Mouse (Mus musculus): ENCODE results near the gene Slc16a4. TPM values are rescaled to one million over a fixed set of nuclear protein-coding genes. Genes with fewer than 3 reads are reported as not detected.

Gene Slc16a4
- polyA plus RNA-seq, 1 experiment: 0.20 TPM

GRCm38 (mm10) chr3:107252035-107252434 is 39.0 kb upstream of the Slc16a4 start:
- Histone ChIP-seq H3K79me3 (ENCODE audit: low read depth) (no peaks in the 10 kb centered on the region), H3K79me2 (ENCODE audit: control insufficient read depth, insufficient read depth) (no peaks in the 10 kb centered on the region), H3ac (ENCODE audit: control insufficient read depth, insufficient read length, low read depth) (no peak overlapping the region), H3K4me3 (ENCODE audit: insufficient read depth, poor library complexity, severe bottlenecking) (no peak overlapping the region), H3K27me3 (ENCODE audit: control insufficient read depth, insufficient read depth, insufficient read length) (no peaks in the 10 kb centered on the region), H3K36me3 (ENCODE audit: control insufficient read depth, insufficient read depth) (no peaks in the 10 kb centered on the region)
- TF ChIP-seq FOSL1 (IDR thresholded peaks at IDR 0.05; ENCODE audit: insufficient read depth, low read length, poor library complexity, severe bottlenecking) (no peak), MAX (IDR thresholded peaks at IDR 0.05) (no peak), USF1 (IDR thresholded peaks at IDR 0.05; ENCODE audit: low read depth) (no peak), CTCF (IDR thresholded peaks at IDR 0.05; ENCODE audit: control insufficient read depth, insufficient read depth, insufficient read length) (no peak), MYOG (IDR thresholded peaks at IDR 0.05; ENCODE audit: control insufficient read depth, extremely low read depth, insufficient read length) (no peak), CEBPB (IDR thresholded peaks at IDR 0.05; ENCODE audit: low read depth) (no peak), MYOD1 (IDR thresholded peaks at IDR 0.05; ENCODE audit: control insufficient read depth, insufficient read length, low read depth) (no peak)

GRCm38 (mm10) chr3:107253925-107254324 is 37.1 kb upstream of the Slc16a4 start:
- Histone ChIP-seq H3ac (ENCODE audit: control insufficient read depth, insufficient read length, low read depth) (no peak overlapping the region), H3K4me3 (ENCODE audit: insufficient read depth, poor library complexity, severe bottlenecking) (no peak overlapping the region), H3K79me2 (ENCODE audit: control insufficient read depth, insufficient read depth) (no peaks in the 10 kb centered on the region), H3K36me3 (ENCODE audit: control insufficient read depth, insufficient read depth) (no peaks in the 10 kb centered on the region), H3K79me3 (ENCODE audit: low read depth) (no peaks in the 10 kb centered on the region), H3K27me3 (ENCODE audit: control insufficient read depth, insufficient read depth, insufficient read length) (no peaks in the 10 kb centered on the region)
- no peak for TF ChIP-seq FOSL1 (IDR thresholded peaks at IDR 0.05; ENCODE audit: insufficient read depth, low read length, poor library complexity, severe bottlenecking)
- no peak for TF ChIP-seq CEBPB (IDR thresholded peaks at IDR 0.05; ENCODE audit: low read depth)
- TF ChIP-seq MYOD1 (IDR thresholded peaks at IDR 0.05; ENCODE audit: control insufficient read depth, insufficient read length, low read depth): no peak
- TF ChIP-seq USF1 (IDR thresholded peaks at IDR 0.05; ENCODE audit: low read depth): no peak
- no peak for TF ChIP-seq MYOG (IDR thresholded peaks at IDR 0.05; ENCODE audit: control insufficient read depth, extremely low read depth, insufficient read length)
- TF ChIP-seq CTCF (IDR thresholded peaks at IDR 0.05; ENCODE audit: control insufficient read depth, insufficient read depth, insufficient read length): no peak
- no peak for TF ChIP-seq MAX (IDR thresholded peaks at IDR 0.05)

- no peaks in the 10 kb centered on the region for H3K27me3 ChIP-seq (ENCODE audit: control insufficient read depth, insufficient read depth, insufficient read length)
- no peaks in the 10 kb centered on the region for H3K79me2 ChIP-seq (ENCODE audit: control insufficient read depth, insufficient read depth)
- no peak overlapping the region for H3ac ChIP-seq (ENCODE audit: control insufficient read depth, insufficient read length, low read depth)
- H3K79me3 ChIP-seq (ENCODE audit: low read depth): no peaks in the 10 kb centered on the region
- no peak overlapping the region for H3K4me3 ChIP-seq (ENCODE audit: insufficient read depth, poor library complexity, severe bottlenecking)
- TF ChIP-seq MYOG (IDR thresholded peaks at IDR 0.05; ENCODE audit: control insufficient read depth, extremely low read depth, insufficient read length) (no peak), MYOD1 (IDR thresholded peaks at IDR 0.05; ENCODE audit: control insufficient read depth, insufficient read length, low read depth) (no peak), MAX (IDR thresholded peaks at IDR 0.05) (no peak), CEBPB (IDR thresholded peaks at IDR 0.05; ENCODE audit: low read depth) (no peak), FOSL1 (IDR thresholded peaks at IDR 0.05; ENCODE audit: insufficient read depth, low read length, poor library complexity, severe bottlenecking) (no peak), USF1 (IDR thresholded peaks at IDR 0.05; ENCODE audit: low read depth) (no peak), CTCF (IDR thresholded peaks at IDR 0.05; ENCODE audit: control insufficient read depth, insufficient read depth, insufficient read length) (no peak)
- no peaks in the 10 kb centered on the region for H3K36me3 ChIP-seq (ENCODE audit: control insufficient read depth, insufficient read depth)
These were observed 35.0 kb upstream of the Slc16a4 start for GRCm38 (mm10) chr3:107255992-107256391.

GRCm38 (mm10) chr3:107256724-107257123 is 34.3 kb upstream of the Slc16a4 start:
- no peaks in the 10 kb centered on the region for H3K36me3 ChIP-seq (ENCODE audit: control insufficient read depth, insufficient read depth)
- no peaks in the 10 kb centered on the region for H3K79me2 ChIP-seq (ENCODE audit: control insufficient read depth, insufficient read depth)
- no peaks in the 10 kb centered on the region for H3K79me3 ChIP-seq (ENCODE audit: low read depth)
- H3K27me3 ChIP-seq (ENCODE audit: control insufficient read depth, insufficient read depth, insufficient read length): no peaks in the 10 kb centered on the region
- H3ac ChIP-seq (ENCODE audit: control insufficient read depth, insufficient read length, low read depth): no peak overlapping the region
- no peak for TF ChIP-seq CTCF (IDR thresholded peaks at IDR 0.05; ENCODE audit: control insufficient read depth, insufficient read depth, insufficient read length)
- TF ChIP-seq MAX (IDR thresholded peaks at IDR 0.05): no peak
- no peak for TF ChIP-seq MYOG (IDR thresholded peaks at IDR 0.05; ENCODE audit: control insufficient read depth, extremely low read depth, insufficient read length)
- TF ChIP-seq FOSL1 (IDR thresholded peaks at IDR 0.05; ENCODE audit: insufficient read depth, low read length, poor library complexity, severe bottlenecking): no peak
- TF ChIP-seq CEBPB (IDR thresholded peaks at IDR 0.05; ENCODE audit: low read depth): no peak
- TF ChIP-seq MYOD1 (IDR thresholded peaks at IDR 0.05; ENCODE audit: control insufficient read depth, insufficient read length, low read depth): no peak
- TF ChIP-seq USF1 (IDR thresholded peaks at IDR 0.05; ENCODE audit: low read depth): no peak
- no peak overlapping the region for H3K4me3 ChIP-seq (ENCODE audit: insufficient read depth, poor library complexity, severe bottlenecking)

- Histone ChIP-seq H3K79me3 (ENCODE audit: low read depth) (no peaks in the 10 kb centered on the region), H3ac (ENCODE audit: control insufficient read depth, insufficient read length, low read depth) (no peak overlapping the region), H3K27me3 (ENCODE audit: control insufficient read depth, insufficient read depth, insufficient read length) (no peaks in the 10 kb centered on the region), H3K4me3 (ENCODE audit: insufficient read depth, poor library complexity, severe bottlenecking) (no peak overlapping the region), H3K79me2 (ENCODE audit: control insufficient read depth, insufficient read depth) (no peaks in the 10 kb centered on the region), H3K36me3 (ENCODE audit: control insufficient read depth, insufficient read depth) (no peaks in the 10 kb centered on the region)
- TF ChIP-seq MAX (IDR thresholded peaks at IDR 0.05) (no peak), MYOD1 (IDR thresholded peaks at IDR 0.05; ENCODE audit: control insufficient read depth, insufficient read length, low read depth) (no peak), USF1 (IDR thresholded peaks at IDR 0.05; ENCODE audit: low read depth) (no peak), CEBPB (IDR thresholded peaks at IDR 0.05; ENCODE audit: low read depth) (no peak), CTCF (IDR thresholded peaks at IDR 0.05; ENCODE audit: control insufficient read depth, insufficient read depth, insufficient read length) (no peak), MYOG (IDR thresholded peaks at IDR 0.05; ENCODE audit: control insufficient read depth, extremely low read depth, insufficient read length) (no peak), FOSL1 (IDR thresholded peaks at IDR 0.05; ENCODE audit: insufficient read depth, low read length, poor library complexity, severe bottlenecking) (no peak)
These were observed 33.1 kb upstream of the Slc16a4 start for GRCm38 (mm10) chr3:107257924-107258323.
